Mouse (Mus musculus) layer of hippocampus, adult 11-12 months (tissue): ENCODE data around the gene Adam12.

Source experiments
- DNase-seq: peaks from one replicate; pipeline ENCODE4 v3.0.0; 2022; ENCODE audit warnings: low spot score

Gene Adam12

DNA sequence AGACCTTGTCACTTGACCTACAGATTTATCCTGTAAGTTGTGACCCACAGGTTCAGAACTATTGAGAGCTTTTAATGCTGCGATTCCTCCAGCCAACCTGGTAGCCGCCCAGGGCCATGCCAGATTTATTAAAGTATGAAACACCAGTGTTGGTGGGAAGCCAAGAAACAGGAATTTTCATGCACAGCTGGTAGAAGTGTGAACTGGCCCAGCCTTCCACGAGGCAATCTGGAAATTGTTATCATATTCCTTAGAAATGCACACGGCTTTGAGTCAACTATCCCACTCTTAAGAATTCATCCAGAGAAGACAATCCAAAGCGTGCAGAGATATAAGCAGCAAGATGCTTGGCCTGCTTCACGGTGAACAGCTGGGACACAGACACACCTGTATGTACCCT is 82.6 kb downstream of the Adam12 start:
- DNase-seq = no peak

DNA sequence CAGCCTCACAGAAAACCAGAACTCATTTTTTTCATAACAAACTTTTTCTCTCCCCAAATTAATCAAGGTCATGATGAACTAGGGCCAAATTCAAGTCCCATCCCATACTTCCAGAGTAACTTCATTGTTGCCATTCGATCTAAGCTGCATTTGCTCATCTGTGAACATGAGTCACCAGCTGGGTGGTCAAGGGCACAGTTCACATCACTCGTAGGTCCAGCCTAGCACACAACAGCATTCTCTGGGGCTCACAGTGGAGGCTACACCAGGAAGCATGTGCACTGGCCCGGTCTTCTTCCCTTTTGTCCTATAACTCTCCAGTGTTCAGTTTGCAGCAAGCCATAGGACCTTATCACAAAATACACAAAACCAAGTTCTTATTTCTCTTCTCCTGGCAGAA is 84.4 kb downstream of the Adam12 start:
- no peak for DNase-seq

GRCm38 (mm10) chr7:134146821-134147220 is 85.1 kb downstream of the Adam12 start:
- no peak for DNase-seq

DNA sequence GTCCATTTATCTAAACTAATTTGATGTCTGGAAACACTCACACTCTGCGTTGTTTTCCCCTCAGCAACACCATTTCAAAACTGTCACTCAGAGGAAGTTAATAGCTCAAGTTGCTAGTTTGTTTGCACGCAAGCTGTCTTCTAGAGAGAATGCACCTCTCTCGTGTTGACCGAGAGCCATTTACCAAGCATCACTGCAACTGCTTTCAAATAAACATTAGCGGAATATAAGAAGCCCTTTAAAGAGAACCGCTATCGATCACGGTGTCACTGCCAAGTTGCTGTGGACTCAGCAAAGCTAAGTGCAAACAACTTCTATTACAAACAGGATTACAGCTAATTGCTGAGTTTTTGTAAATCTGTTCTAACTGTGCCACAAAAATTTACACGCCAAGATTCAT is 87.8 kb downstream of the Adam12 start:
- DNase-seq = no peak

GRCm38 (mm10) chr7:134139291-134139949 is 92.5 kb downstream of the Adam12 start:
- no peak for DNase-seq

- DNase-seq = no peak
These were observed 99.6 kb downstream of the Adam12 start for GRCm38 (mm10) chr7:134132323-134132722.

GRCm38 (mm10) chr7:134128087-134128522 is 103.8 kb downstream of the Adam12 start:
- no peak for DNase-seq

GRCm38 (mm10) chr7:134121397-134121796 is 110.5 kb downstream of the Adam12 start:
- no peak for DNase-seq

DNA sequence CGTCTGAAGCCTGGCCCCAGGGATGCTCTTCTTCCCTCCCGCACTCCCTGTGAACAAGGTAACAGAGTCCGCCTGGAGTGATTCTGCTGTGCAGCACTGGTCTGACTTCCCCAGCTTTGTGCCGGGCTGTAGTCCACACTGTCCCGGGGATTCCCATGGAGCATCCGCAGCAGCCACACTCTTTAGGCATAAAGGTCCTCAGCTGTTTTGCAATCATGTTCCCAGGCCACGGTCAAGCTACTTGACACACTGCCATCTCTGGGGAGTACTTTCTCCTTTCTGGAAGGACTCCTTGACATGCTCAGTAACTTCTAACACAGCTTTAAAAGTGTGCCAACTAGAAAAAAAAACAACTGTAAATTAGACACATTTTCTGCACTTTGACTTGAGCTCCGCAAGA is 116.5 kb downstream of the Adam12 start:
- DNase-seq = no peak

DNA sequence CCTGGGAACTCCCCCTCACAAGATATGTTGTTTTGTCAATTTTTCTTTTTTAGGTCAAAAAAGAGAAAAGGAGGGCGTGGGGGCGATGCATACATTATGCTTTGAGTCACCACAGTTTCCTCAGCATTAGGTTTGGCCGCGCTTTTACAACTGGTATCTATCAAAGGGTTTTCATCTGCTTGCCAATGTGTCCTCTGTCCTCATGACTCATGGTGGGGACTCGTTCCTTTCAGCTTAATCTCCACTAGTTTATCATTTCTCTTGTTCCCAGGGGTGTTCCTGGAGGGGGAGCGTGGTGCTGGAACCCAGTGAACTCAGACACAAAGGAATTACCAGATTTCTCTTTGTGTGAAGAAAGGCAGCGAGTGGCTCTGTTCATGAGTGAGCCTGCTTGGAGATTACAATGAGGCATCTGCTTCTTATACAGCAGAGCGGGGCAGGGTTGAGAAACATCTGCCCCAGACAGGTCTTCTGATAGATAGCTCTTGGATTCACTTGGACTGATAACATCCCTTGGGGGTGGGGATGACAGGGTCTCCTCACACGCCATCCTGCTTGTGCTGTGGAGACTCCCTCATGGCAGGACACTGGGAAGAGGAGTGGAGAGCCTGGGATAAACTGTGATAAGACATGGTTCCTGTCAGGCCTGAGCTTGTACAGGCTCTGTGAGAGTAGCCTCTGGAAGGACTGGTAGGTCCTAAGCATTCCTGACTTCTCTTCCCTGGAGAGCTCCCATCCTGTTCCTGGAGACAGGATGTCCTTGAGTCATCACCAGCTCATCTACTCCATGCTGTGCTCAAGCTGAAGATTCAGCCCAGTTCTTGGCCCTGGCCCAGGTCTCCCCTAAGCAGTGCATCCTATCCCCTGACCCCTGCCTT is 117.4 kb downstream of the Adam12 start:
- peak; percentile 9 for DNase-seq

GRCm38 (mm10) chr7:134113829-134114228 is 118.1 kb downstream of the Adam12 start:
- no peak for DNase-seq

DNA sequence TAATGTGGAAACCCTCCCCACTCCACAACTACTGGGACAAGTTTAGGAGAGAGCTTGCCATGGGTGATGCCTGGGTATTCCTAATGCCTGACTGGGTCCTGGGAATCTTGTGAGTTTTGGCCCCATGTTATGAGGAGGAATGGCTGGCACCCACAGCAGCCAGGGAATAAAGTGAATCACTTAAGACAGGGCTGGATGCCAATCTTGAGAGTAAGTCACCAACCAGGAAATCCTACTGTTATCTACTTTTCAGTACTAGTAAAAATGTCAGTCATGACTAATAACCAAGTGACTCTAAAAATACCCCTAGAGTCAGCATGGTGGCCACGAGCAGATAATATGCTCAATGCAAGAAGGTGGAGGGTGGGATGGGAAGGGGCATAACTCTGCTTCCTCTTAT is 121.8 kb downstream of the Adam12 start:
- no peak for DNase-seq

GRCm38 (mm10) chr7:134107849-134108248 is 124.1 kb downstream of the Adam12 start:
- no peak for DNase-seq

DNA sequence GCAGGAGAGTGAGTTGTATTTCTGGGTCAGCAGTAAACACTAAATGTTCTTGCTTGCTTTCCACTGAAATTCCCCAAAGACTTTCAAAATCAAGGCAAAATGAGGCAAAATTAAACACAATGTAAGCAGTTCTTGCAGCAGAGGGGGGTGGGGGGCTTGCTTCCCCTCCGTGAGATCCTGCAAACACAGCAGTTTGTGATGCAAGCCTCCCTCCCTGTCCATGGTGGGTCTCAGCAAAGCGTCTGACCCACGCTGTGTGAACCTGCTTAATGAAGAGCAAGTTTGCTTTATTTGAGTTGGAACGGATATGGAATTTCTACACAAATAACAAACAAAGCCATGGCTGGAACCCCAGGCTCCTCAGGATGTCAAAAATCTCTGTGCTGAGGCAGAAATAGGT is 132.9 kb downstream of the Adam12 start:
- no peak for DNase-seq

DNA sequence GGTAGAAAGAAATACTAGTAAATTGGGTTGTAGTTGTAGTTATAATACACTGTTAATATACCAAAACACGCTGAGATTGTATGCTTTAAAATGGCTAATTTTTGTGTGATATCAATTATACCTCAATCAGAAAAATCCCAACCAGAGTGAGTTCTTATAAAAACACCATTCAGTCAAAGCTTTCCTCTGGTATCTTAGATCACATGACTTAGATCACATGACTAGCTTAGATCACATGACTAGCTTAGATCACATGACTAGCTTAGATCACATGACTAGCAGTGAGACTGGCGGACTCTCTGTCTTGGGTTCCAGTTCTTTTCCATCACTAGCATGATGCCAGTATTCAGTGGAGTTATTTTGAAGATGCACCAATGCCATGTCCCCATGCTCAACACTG is 134.1 kb downstream of the Adam12 start:
- DNase-seq = no peak

- no peak for DNase-seq
These were observed 138.1 kb downstream of the Adam12 start for GRCm38 (mm10) chr7:134093871-134094270.

GRCm38 (mm10) chr7:134090764-134091163 is 141.2 kb downstream of the Adam12 start:
- no peak for DNase-seq

GRCm38 (mm10) chr7:134090256-134090655 is 141.7 kb downstream of the Adam12 start:
- no peak for DNase-seq

DNA sequence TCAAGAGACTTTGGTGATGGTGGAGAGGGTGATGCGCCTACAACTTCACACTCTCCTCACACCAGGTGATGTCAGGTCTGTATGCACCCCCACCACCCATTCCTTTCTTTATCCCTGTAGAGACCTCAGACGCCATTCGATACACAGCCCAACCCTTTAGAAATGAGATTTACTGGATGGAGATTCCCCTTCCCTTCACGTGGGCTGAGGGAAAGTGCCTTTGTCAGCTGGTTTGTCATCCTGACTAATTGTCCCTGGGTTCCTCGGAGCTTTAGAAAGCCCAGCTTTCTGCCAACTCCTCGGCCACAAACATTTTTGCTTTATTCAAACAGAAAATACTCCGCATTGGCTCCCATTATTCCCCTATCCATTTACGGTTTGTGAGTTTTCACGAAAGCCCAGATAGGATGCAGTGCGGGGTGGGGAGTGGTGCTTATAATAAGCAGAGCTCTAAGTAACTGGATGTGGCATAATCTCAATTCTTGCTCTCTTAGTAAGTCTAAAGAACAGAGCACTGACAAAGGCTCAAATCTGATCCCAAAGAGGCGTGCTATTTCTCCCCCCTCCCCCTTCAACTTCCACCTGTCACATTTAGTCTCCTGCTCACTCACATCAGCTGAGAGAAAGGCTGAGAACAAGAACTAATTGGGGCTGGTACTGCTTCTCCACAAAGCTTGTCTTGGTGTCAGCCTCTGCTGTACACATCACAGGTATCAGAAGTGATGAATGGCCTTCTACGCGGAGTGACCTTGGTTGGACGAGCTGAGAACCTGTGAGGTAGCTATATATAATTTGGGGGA is 143.2 kb downstream of the Adam12 start:
- no peak for DNase-seq

- no peak for DNase-seq
These were observed 146.6 kb downstream of the Adam12 start for GRCm38 (mm10) chr7:134085396-134085795.

- DNase-seq = no peak
These were observed 147.0 kb downstream of the Adam12 start for GRCm38 (mm10) chr7:134084926-134085325.

DNA sequence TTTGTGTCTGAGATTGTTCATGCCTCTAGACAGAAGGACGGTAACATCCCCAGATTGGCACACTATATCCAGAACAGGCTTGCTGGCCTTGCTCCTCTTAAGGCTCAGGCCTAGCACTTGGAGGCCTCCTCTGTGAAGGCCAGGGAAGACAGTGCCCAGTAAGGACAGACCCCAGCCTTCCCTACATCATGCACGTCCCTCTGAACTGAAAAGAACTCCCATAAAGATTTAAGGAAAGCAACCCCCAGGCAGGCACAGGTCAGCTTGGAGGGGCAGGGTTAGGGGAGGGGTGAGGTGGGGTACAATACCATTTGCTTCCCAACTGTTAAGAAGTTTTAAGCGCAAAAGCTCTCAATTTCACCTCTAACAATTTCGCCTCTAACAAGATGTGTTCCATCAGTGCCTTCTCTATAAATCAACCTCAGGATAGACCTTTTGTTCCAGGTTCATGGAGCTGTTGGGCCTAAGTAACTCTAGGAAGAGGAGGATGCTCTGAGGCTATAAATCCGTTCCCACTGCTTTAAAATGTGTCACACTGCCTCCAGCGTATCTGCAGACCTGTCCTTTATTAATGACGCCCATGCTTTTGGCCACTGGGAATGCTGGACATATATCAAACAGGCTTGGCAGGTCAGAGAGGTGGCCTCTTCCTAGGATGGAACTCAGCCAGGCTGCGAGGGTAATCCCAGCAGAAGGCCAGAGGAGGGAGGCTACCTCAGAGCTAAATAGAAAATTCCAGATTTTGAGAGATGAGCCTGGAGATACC is 150.5 kb downstream of the Adam12 start:
- no peak for DNase-seq
